Mouse (Mus musculus) forelimb bud, embryonic 11.5 days (tissue): Measurements from ENCODE around the gene Vmn2r72.

Source experiments
- DNase-seq: peaks from one replicate; pipeline ENCODE4 v3.0.0-alpha.2; 2012; ENCODE audit warnings: low read depth, low spot score

Gene Vmn2r72

GRCm38 (mm10) chr7:85754997-85755396, at the start of gene Vmn2r72:
Gene Vmn2r72 (minus strand): TSS chr7:85755097.
- DNase-seq, result no peak
